Mouse (Mus musculus): ENCODE measurements around the gene Gm45208.

DNA sequence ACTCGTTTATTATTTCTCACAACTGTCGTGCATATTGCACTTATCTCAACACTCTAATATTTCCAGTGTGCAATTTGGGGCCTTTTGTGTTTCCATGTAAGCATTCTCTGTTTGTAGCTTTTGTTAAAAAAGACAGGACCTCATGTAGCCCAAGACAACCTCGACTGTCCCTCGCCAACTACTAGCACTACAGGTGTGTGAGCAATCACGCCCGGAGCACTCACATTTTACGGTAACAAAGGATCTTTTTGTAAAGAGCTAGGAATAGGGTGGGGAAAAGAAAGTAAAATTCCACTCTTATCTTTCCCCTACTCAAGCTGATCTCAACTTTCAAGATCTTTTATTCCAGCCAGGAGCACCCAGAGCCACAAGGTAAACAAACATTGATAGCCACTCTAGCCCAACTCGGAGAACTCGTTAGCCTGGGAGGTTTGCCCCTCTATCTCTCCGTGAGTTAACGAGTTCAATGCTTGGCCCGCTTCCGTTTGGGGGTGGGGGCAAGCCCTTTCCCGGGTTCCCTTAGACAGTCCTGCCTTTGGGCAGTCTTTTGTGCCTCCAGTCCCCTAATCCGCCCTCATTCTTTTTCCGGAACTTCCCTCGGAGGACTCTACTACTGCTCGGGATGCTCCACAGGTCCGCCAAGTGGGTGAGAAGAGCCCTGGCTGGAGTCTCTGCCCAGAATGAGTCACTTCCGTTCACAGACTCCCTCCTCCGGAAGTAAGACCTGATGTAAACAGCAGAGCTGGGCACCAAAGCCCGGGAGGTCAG is at the start of gene Gm45208:
- TF ChIP-seq CTCF (IDR thresholded peaks at IDR 0.05) = no peak
- peak; percentile 95 for TF ChIP-seq EP300 (IDR thresholded peaks at IDR 0.05)

All from lung, postnatal 0 days (tissue).